ENCODE assay signal across 8 mouse cellular contexts in genomic region chr2:30711853-30712498, GRCm38 (mm10).
A peak's percentile ranks its signal among the peaks of the same experiment; 100 is the strongest.
DNase-seq lines count a peak whose midpoint lies in the region; ATAC-seq and TF ChIP-seq lines count a peak whose summit lies in the region.

No protein-coding gene starts in this region.

- peak overlapping the region; percentile 63 for H3K4me2 ChIP-seq in heart, embryonic 16.5 days (ENCODE audit: low read depth, low read length)
- H3K4me2 ChIP-seq in neural tube, embryonic 15.5 days: peak overlapping the region; percentile 87

- peak overlapping the region; percentile 12 for H3K4me3 ChIP-seq in bone marrow, adult 2 months (replicated peaks; ENCODE audit: control insufficient read depth, low read depth, low read length)
- peak overlapping the region; percentile 60 for H3K4me3 ChIP-seq in forebrain, embryonic 10.5 days
- peak overlapping the region; percentile 54 for H3K4me3 ChIP-seq in heart, embryonic 16.5 days (ENCODE audit: low read length)
- peak overlapping the region; percentile 43 for H3K4me3 ChIP-seq in neural tube, embryonic 15.5 days (replicated peaks)

- H3K27ac ChIP-seq in bone marrow, adult 2 months (ENCODE audit: control insufficient read depth, insufficient read depth, low read depth, low read length, poor library complexity): peak overlapping the region; percentile 69
- peak overlapping the region; percentile 99 for H3K27ac ChIP-seq in forebrain, embryonic 10.5 days
- H3K27ac ChIP-seq in heart, embryonic 16.5 days (ENCODE audit: low read length): peak overlapping the region; percentile 88
- peak overlapping the region; percentile 90 for H3K27ac ChIP-seq in neural tube, embryonic 15.5 days (replicated peaks)

- DNase-seq in CD4-positive helper T cell, adult 2 months (ENCODE audit: low read depth, low spot score): peak; percentile 92
- DNase-seq in forebrain, embryonic 10.5 days (ENCODE audit: extremely low spot score, low spot score): peak; percentile 60
- DNase-seq in kidney, postnatal 14 days: peak; percentile 96
- DNase-seq in lung, adult 18-20 months: peak; percentile 94 to 96
- peak; percentile 52 to 60 for DNase-seq in thymus, postnatal 10 days (ENCODE audit: low spot score in 2 of 2)

- no peak; the same call in 1 of the 2 replicates for TF ChIP-seq POLR2A in bone marrow, adult 2 months (IDR thresholded peaks at IDR 0.05; ENCODE audit: borderline replicate concordance, control insufficient read depth, low read depth, low read length)

- H3K36me3 ChIP-seq in forebrain, embryonic 10.5 days (replicated peaks): no peaks in the 10 kb centered on the region
- H3K36me3 ChIP-seq in heart, embryonic 16.5 days (ENCODE audit: control insufficient read depth, insufficient read depth): no peaks in the 10 kb centered on the region
- no peaks in the 10 kb centered on the region for H3K36me3 ChIP-seq in neural tube, embryonic 15.5 days

- peak; percentile 43 for ATAC-seq in heart, embryonic 16.5 days (replicated peaks; ENCODE audit: extremely low read depth, insufficient read depth, low FRiP score)
- ATAC-seq in neural tube, embryonic 15.5 days (ENCODE audit: low FRiP score): peak; percentile 70

- H3K9me3 ChIP-seq in forebrain, embryonic 10.5 days: no peaks in the 10 kb centered on the region
- H3K9me3 ChIP-seq in heart, embryonic 16.5 days (replicated peaks; ENCODE audit: control insufficient read depth, low read length): no peaks in the 10 kb centered on the region
- H3K9me3 ChIP-seq in neural tube, embryonic 15.5 days (replicated peaks): no peaks in the 10 kb centered on the region

- H3K9ac ChIP-seq in heart, embryonic 16.5 days (ENCODE audit: low read length): peak overlapping the region; percentile 79
- H3K9ac ChIP-seq in neural tube, embryonic 15.5 days (replicated peaks): peak overlapping the region; percentile 54

- under 1% methylated on average over 63 of the region's 63 CpGs for WGBS in bone marrow, adult 2 months
- under 1% methylated on average over 63 of the region's 63 CpGs for WGBS in forebrain, embryonic 10.5 days
- 1% methylated on average over 63 of the region's 63 CpGs for WGBS in heart, embryonic 16.5 days
- under 1% methylated on average over 50 of the region's 63 CpGs for WGBS in neural tube, embryonic 15.5 days

- no peak for TF ChIP-seq CTCF in bone marrow, adult 2 months (IDR thresholded peaks at IDR 0.05; ENCODE audit: control insufficient read depth, insufficient read depth, low read length)

- peaks cover 17% of the 10 kb centered on the region; the same call in 1 of the 2 replicates for H3K27me3 ChIP-seq in forebrain, embryonic 10.5 days (ENCODE audit: poor library complexity, severe bottlenecking)
- no peaks in the 10 kb centered on the region for H3K27me3 ChIP-seq in heart, embryonic 16.5 days (ENCODE audit: control insufficient read depth, insufficient read depth, low read length)
- H3K27me3 ChIP-seq in neural tube, embryonic 15.5 days (replicated peaks): no peaks in the 10 kb centered on the region

- H3K4me1 ChIP-seq in bone marrow, adult 2 months (ENCODE audit: control insufficient read depth, insufficient read depth, low read length): no peaks in the 10 kb centered on the region
- H3K4me1 ChIP-seq in forebrain, embryonic 10.5 days: peaks cover 87% of the 10 kb centered on the region
- peaks cover 45% of the 10 kb centered on the region for H3K4me1 ChIP-seq in heart, embryonic 16.5 days (ENCODE audit: control insufficient read depth, insufficient read depth, low read length)
- peaks cover 71% of the 10 kb centered on the region for H3K4me1 ChIP-seq in neural tube, embryonic 15.5 days

Comparison
In these comparisons a context has a peak if more than half of its experiments do, and no peak if none do; other contexts are left out.
1. Peak in every context shown above with its lines: DNase-seq, ATAC-seq, H3K4me3 ChIP-seq and H3K27ac ChIP-seq.